Mouse (Mus musculus) embryonic facial prominence, embryonic 11.5 days (tissue): ENCODE data around the gene Rem2. TPM values are rescaled to one million over a fixed set of nuclear protein-coding genes. Genes with fewer than 3 reads are reported as not detected.

ENCODE experiments used
- ATAC-seq: fragments of 200-750 bp; cut with Nextera tagmentation; replicated peaks from 2 replicates; pipeline ENCODE4 v1.8.0; 2017; ENCODE audit warnings: low read depth; ENCODE audit not compliant: insufficient number of reproducible peaks, low FRiP score, low TSS enrichment
- DNase-seq: peaks from one replicate; pipeline ENCODE4 v3.0.0-alpha.2; 2015; ENCODE audit warnings: low spot score
- H3K27ac ChIP-seq: fragments of 300-500 bp; sonication (generic); replicated peaks from 2 replicates; pipeline ENCODE4 v1.5.1; 2014; ENCODE audit warnings: mild to moderate bottlenecking, low read depth, low read length, control low read depth
- H3K27me3 ChIP-seq: fragments of 300-500 bp; sonication (generic); 2 replicates; pipeline ENCODE4 v1.6.1; 2014; ENCODE audit warnings: mild to moderate bottlenecking, low read length, moderate library complexity, mixed read lengths; ENCODE audit not compliant: control insufficient read depth, insufficient read depth
- H3K36me3 ChIP-seq: fragments of 300-500 bp; sonication (generic); replicated peaks from 2 replicates; pipeline ENCODE4 v1.6.1; 2014; ENCODE audit warnings: low read depth, mild to moderate bottlenecking, low read length, moderate library complexity, mixed read lengths; ENCODE audit not compliant: control insufficient read depth, insufficient read depth
- H3K4me1 ChIP-seq: fragments of 300-500 bp; sonication (generic); 2 replicates; pipeline ENCODE4 v1.6.1; 2014; ENCODE audit warnings: low read length, mixed read lengths; ENCODE audit not compliant: control insufficient read depth, insufficient read depth
- H3K4me2 ChIP-seq: fragments of 300-500 bp; sonication (generic); 2 replicates; pipeline ENCODE4 v1.6.1; 2014; ENCODE audit warnings: low read depth, mild to moderate bottlenecking, control low read depth, low read length, moderate library complexity
- H3K4me3 ChIP-seq: fragments of 300-500 bp; sonication (generic); 2 replicates; pipeline ENCODE4 v1.5.1; 2014; ENCODE audit warnings: low read depth, low read length, control low read depth
- H3K9ac ChIP-seq: fragments of 300-500 bp; sonication (generic); replicated peaks from 2 replicates; pipeline ENCODE4 v1.6.1; 2014; ENCODE audit warnings: mild to moderate bottlenecking, control low read depth, low read length
- H3K9me3 ChIP-seq: fragments of 300-500 bp; sonication (generic); replicated peaks from 2 replicates; pipeline ENCODE4 v1.6.1; 2016; ENCODE audit warnings: mild to moderate bottlenecking, low read length, inconsistent platforms, mixed read lengths; ENCODE audit not compliant: control insufficient read depth
- WGBS: fragments of 180-500 bp; shearing (Covaris S2); extraction: QIAGEN DNeasy Blood & Tissue Kit; methylation state at CpG from one replicate; pipeline ENCODE4 v1.1.7; 2014; 5-methylcytosine and 5-hydroxymethylcytosine counted together
- polyA plus RNA-seq: library from polyadenylated mRNA; unstranded; fragments of >200 nt; fragmentation: Nextera tagmentation; extraction: Ambion mirVana; gene quantifications from 2 replicates; pipeline ENCODE4 v1.2.1, GENCODE M21; 2014

Gene Rem2
- polyA plus RNA-seq: 6.5 and 8.0 TPM in 2 replicates

DNA sequence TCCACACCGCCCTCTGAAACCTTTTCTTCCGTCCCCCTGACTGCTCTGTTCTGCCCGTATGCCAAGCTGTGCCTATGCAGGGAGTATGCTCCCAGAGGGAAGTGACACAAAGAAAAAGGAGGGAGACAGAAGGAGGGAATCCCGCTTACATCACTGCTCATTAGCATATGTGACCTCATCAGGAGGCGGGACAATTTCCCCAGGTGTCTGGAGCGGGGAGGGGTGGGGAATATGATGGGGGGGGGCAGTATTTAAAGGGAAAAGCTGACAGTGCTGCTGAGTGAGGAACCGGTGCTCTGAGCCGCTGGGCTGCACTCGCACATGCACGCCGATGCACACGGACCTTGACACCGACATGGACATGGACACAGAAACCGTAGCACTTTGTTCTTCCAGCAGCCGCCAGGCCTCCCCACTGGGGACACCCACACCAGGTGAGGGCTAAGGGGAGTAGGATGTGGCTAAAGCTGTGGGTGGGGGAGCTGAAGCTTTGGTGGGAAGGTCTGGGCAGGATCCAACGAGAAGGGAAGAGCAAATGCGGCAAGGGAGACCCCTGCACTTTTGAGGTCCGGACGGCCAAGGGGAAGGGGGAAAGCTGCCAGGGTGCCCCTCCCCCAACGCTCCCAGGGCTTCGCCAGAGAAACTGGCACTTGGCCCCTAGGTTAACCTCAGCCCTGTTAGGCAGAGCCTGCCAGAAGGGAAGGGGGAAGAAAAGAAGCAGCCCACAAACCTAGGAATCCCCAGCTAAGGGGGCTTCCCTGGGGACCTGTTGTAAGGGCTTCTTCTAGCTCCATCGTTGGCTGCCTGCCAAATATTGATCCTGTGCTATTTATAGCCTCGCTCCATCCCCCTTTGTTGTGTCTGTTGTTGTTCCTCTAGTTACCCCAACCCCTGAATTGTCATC is at the start of gene Rem2:
Gene Rem2 (plus strand): TSS at position 160 of the 904 bp plus-strand sequence.
- H3K27me3 ChIP-seq: peaks cover 9% of the 10 kb centered on the region; the same call in 1 of the 2 replicates
- WGBS: under 1% methylated on average over 23 of the region's 23 CpGs
- H3K9me3 ChIP-seq: no peaks in the 10 kb centered on the region
- peaks cover 7% of the 10 kb centered on the region; the same call in 1 of the 2 replicates for H3K4me1 ChIP-seq
- H3K27ac ChIP-seq: no peak within 1 kb of the TSS
- peak; percentile 74 for ATAC-seq
- peak; percentile 77 for DNase-seq
- H3K4me2 ChIP-seq: peak within 1 kb of the TSS; percentile 90
- H3K36me3 ChIP-seq: no peaks in the 10 kb centered on the region
- peak within 1 kb of the TSS; percentile 70 for H3K9ac ChIP-seq
- peak within 1 kb of the TSS; percentile 48 for H3K4me3 ChIP-seq

DNA sequence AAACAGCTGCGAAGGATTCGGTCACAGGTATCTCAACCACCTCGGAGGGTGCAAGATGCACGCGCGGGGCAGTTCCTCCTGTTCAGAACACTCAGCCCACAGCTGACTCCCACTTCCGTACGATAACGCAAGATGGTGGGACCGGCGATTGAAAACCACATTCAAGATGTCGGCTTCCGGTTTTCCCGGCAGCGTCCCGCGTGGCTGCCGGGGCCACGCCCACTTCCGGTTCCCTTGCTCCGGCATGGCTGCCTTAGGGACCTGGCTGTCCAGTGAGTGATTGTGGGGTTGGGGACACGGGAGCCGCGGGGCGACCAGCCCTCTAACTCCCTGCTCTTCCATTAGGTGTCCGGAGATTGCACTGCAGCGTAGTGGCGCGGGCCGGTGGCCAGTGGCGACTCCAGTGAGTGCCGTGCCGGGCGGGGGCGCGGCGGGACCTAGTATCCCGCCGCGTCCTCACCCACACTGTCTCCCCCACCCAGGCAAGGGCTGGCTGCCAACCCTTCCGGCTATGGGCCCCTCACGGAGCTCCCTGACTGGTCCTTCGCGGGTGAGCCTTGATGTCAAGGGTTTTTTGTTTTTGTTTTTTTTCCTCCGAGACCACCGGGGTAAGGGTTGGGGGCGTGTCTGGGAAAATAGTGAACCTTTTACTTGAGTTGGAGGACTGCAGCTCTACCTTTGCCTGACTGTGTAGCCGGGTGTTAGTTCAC is 49.1 kb upstream of the Rem2 start, which contains the start of gene Mrpl52:
Gene Mrpl52 (plus strand): TSS at position 221 of the 710 bp plus-strand sequence.
- H3K4me3 ChIP-seq: peak within 1 kb of the TSS; percentile 72
- H3K27me3 ChIP-seq: no peaks in the 10 kb centered on the region
- peak within 1 kb of the TSS; percentile 55 for H3K4me2 ChIP-seq
- peak within 1 kb of the TSS; percentile 78 for H3K9ac ChIP-seq
- no peaks in the 10 kb centered on the region; the same call in 1 of the 2 replicates for H3K4me1 ChIP-seq
- H3K36me3 ChIP-seq: no peaks in the 10 kb centered on the region
- under 1% methylated on average over 48 of the region's 48 CpGs for WGBS
- H3K9me3 ChIP-seq: no peaks in the 10 kb centered on the region
- peak within 1 kb of the TSS; percentile 22 for H3K27ac ChIP-seq
- DNase-seq (peak; percentile 97), ATAC-seq (peak; percentile 77)

DNA sequence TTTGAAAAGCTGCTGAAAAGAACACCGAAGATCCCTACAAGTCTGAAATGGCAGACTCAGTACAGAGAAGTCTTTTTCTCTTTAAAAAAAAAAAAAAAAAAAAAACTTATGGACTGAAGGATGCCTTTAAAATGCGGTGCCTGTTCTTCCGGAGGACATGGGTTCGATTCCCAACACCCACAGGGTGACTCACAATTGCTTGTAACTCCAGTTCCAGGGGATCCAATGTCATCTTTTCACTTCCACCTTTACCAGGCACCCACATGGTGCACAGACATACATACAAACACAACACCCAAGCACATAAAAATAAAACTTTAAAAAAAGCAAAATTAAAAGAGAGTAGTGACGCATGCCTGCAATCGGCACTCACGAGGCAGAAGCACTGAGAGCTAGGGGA is 48.2 kb upstream of the Rem2 start:
- 93% methylated on average over 7 of the region's 7 CpGs for WGBS
- no peak for DNase-seq

DNA sequence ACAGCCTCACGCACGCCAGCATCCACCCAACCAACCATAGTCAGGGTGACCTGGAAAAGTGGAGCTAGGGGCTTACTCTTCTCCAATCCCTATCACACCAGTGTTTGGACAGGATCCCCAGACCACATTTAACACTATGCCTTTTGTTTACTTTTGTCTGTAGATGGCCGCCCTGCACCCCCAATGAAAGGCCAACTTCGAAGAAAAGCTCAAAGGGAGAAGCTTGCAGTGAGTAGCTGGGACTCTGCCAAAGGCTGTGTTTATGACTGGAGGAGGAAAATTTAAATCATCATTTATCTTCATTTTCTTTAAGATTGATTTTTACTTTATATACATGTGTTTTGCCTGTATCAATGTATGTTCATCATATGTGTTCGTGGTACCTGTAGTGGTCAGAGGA is 47.5 kb upstream of the Rem2 start:
- DNase-seq (no peak), ATAC-seq (no peak)
- no peaks in the 10 kb centered on the region for H3K36me3 ChIP-seq
- H3K4me1 ChIP-seq: no peaks in the 10 kb centered on the region; the same call in 1 of the 2 replicates
- no peak overlapping the region for H3K4me3 ChIP-seq
- WGBS: 93% methylated on average over 5 of the region's 5 CpGs
- no peak overlapping the region for H3K4me2 ChIP-seq
- no peak overlapping the region for H3K27ac ChIP-seq
- H3K27me3 ChIP-seq: no peaks in the 10 kb centered on the region
- H3K9me3 ChIP-seq: no peaks in the 10 kb centered on the region
- H3K9ac ChIP-seq: no peak overlapping the region

More for the DNA sequence above, 48.2 kb upstream of the Rem2 start:
- Histone ChIP-seq H3K27me3 (no peaks in the 10 kb centered on the region), H3K4me2 (no peak overlapping the region; the same call in 1 of the 2 replicates), H3K9ac (no peak overlapping the region), H3K27ac (no peak overlapping the region), H3K4me1 (no peaks in the 10 kb centered on the region; the same call in 1 of the 2 replicates), H3K9me3 (no peaks in the 10 kb centered on the region), H3K36me3 (no peaks in the 10 kb centered on the region), H3K4me3 (no peak overlapping the region)
- ATAC-seq: no peak

DNA sequence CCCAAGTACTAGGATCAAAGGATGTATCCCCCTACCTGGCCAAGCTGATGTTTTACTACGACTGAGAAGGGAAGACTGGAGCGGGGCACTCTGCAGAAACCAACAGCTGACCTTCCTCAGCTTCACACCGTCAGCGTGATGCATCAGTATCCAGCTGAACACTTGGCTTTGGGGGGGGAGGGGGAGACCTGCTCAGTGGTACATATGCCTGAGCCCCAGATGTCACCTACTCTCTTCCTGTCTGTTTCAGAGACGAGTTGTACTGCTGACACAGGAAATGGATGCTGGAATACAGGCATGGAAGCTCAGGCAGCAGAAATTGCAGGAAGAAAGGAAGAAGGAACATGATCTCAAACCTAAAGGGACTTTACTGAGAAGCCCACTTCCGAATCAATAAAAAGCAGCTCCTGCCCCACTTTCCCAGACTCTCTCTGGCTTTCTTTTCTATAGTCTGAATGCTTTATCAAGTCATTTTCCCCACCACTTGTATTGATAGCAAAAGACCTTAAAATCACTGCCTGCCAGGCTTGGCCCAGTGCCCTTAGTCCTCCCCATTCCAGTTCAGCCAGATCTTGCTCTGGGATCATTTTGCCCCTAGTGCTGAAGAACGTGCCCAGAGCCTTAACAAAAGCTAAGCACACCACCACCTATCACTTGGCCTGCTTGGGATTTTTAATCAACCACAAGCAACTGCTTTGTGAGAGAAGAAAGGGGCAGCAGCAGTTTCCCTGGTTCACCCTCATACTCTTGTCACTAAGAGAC is 46.4 kb upstream of the Rem2 start:
- H3K27ac ChIP-seq: no peak overlapping the region
- no peaks in the 10 kb centered on the region for H3K27me3 ChIP-seq
- H3K9ac ChIP-seq: no peak overlapping the region
- no peaks in the 10 kb centered on the region for H3K9me3 ChIP-seq
- 59% methylated on average over 7 of the region's 7 CpGs for WGBS
- H3K36me3 ChIP-seq: no peaks in the 10 kb centered on the region
- H3K4me2 ChIP-seq: no peak overlapping the region
- ATAC-seq (no peak), DNase-seq (no peak)
- H3K4me1 ChIP-seq: peaks cover 2% of the 10 kb centered on the region
- H3K4me3 ChIP-seq: no peak overlapping the region

DNA sequence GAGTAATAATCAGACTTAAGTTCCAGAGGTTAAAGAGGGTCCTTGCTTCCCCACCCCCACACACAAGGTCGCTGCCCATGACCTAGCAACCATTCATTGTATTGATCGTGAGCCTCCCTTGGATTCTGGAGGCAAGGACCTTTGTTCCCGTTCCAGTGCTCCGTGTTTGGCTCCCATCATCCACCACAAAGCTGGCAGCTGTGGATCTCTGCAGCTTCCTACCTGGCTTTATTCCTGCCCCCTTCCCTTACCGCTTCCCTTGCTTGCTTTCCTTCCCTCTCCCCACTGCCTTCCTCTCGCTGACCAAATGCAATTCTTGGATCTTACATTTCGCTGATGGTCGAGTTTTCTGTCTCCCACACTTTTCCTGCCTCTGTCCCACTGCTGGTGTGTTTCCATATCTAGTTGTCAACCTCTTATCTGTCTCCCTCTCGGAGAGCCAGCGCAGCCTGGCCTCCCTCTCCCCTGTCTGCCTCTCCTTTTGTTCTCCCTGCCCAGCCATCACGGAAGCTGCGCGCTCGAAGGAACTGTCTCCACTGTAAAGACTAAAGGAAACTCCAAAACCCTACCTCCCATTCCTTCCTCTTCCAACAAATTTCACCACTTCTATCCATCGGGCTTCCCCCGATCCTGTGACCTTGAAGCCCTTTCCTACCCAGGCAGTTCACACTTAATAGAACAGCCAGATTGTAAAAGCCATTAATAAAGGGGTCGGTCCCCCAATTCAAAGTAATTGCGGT is 45.3 kb upstream of the Rem2 start:
- ATAC-seq: no peak
- peak; percentile 44 for DNase-seq
- Histone ChIP-seq H3K36me3 (no peaks in the 10 kb centered on the region; the same call in 1 of the 2 replicates), H3K4me3 (peak overlapping the region; percentile 85), H3K27me3 (no peaks in the 10 kb centered on the region), H3K27ac (peak overlapping the region; percentile 96), H3K9me3 (no peaks in the 10 kb centered on the region), H3K4me1 (peaks cover 2% of the 10 kb centered on the region), H3K4me2 (peak overlapping the region; percentile 56), H3K9ac (peak overlapping the region; percentile 98)
- WGBS: 6% methylated on average over 18 of the region's 18 CpGs
